Mouse (Mus musculus) MEL (cell line): ENCODE data around the gene Cyp2a22. TPM values are rescaled to one million over a fixed set of nuclear protein-coding genes. Genes with fewer than 3 reads are reported as not detected.
"Not testable (repeated sequence)": the region's sequence is repeated elsewhere in the genome, so short reads cannot be mapped to it uniquely, and the experiment has no call there.

Experiments
- DNase-seq: peaks from one replicate; pipeline ENCODE4 v3.0.0; 2011; ENCODE audit warnings: low read depth, low spot score
- H3K27ac ChIP-seq: 2 replicates; pipeline ENCODE4 v1.5.1; 2012; ENCODE audit warnings: low read depth, mild to moderate bottlenecking, control low read depth, low read length, moderate library complexity; ENCODE audit not compliant: control insufficient read depth
- H3K27me3 ChIP-seq, 2 experiments: fragments of 150-350 bp in 1 of 2; sonication (generic) in 1 of 2; 2 replicates each; pipeline ENCODE4 v1.6.1; 2012; ENCODE audit warnings: low read length in 2 of 2, mild to moderate bottlenecking in 2 of 2, improper control_type of control experiment in 1 of 2, moderate library complexity in 1 of 2; ENCODE audit not compliant: insufficient read depth in 2 of 2, control insufficient read depth in 1 of 2
- H3K36me3 ChIP-seq, 2 experiments: 2 replicates each; pipeline ENCODE4 v1.6.1; 2012 to 2014; ENCODE audit warnings: low read length in 2 of 2, improper control_type of control experiment in 1 of 2, inconsistent platforms in 1 of 2, mild to moderate bottlenecking in 1 of 2; ENCODE audit not compliant: insufficient read depth in 2 of 2, control insufficient read depth in 1 of 2
- H3K4me1 ChIP-seq, 2 experiments: fragments of 150-350 bp in 1 of 2; sonication (generic) in 1 of 2; 2 replicates each; pipeline ENCODE4 v1.6.1; 2012; ENCODE audit warnings: low read length in 2 of 2, improper control_type of control experiment in 1 of 2, mild to moderate bottlenecking in 1 of 2; ENCODE audit not compliant: insufficient read depth in 2 of 2, control insufficient read depth in 1 of 2
- H3K4me3 ChIP-seq, 2 experiments: fragments of 150-350 bp in 1 of 2; sonication (generic) in 1 of 2; 2 replicates each; pipeline ENCODE4 v1.5.1; 2012; ENCODE audit warnings: low read depth in 2 of 2, low read length in 2 of 2, mild to moderate bottlenecking in 2 of 2, moderate library complexity in 2 of 2, control low read depth in 1 of 2, improper control_type of control experiment in 1 of 2; ENCODE audit not compliant: control insufficient read depth in 1 of 2, insufficient read depth in 1 of 2
- H3K79me2 ChIP-seq: 2 replicates; pipeline ENCODE4 v1.6.1; 2012; ENCODE audit warnings: mild to moderate bottlenecking, low read length, moderate library complexity; ENCODE audit not compliant: control insufficient read depth, poor library complexity, insufficient read depth
- H3K9ac ChIP-seq: 2 replicates; pipeline ENCODE4 v1.6.1; 2012; ENCODE audit warnings: low read depth, mild to moderate bottlenecking, control low read depth, low read length, moderate library complexity; ENCODE audit not compliant: control insufficient read depth, poor library complexity, severe bottlenecking
- H3K9me3 ChIP-seq: fragments of 150-350 bp; sonication (generic); replicated peaks from 2 replicates; pipeline ENCODE4 v1.6.1; 2012; ENCODE audit warnings: mild to moderate bottlenecking, low read length, improper control_type of control experiment, moderate library complexity; ENCODE audit not compliant: insufficient read depth
- POLR2AphosphoS5 ChIP-seq: IDR thresholded peaks from 2 replicates; pipeline ENCODE4 v1.6.1; 2012; ENCODE audit warnings: low read depth, borderline replicate concordance, mild to moderate bottlenecking, inconsistent platforms, low read length, moderate library complexity, mixed read lengths
- polyA plus RNA-seq, 2 experiments: library from polyadenylated mRNA; stranded (reverse) in 1 of 2; unstranded in 1 of 2; fragments of >175 nt in 1 of 2; fragments of >200 nt in 1 of 2; gene quantifications; 2 replicates each; pipeline versions ENCODE4 v1.2.1 to v1.2.4; 2012; ENCODE audit warnings: low replicate concordance in 2 of 2, low read depth in 1 of 2; ENCODE audit not compliant: insufficient read length in 2 of 2, insufficient read depth in 1 of 2, missing spikeins in 1 of 2
- total RNA-seq: library from RNA; depleted of rRNA; stranded (reverse); fragments of 300-350 nt; gene quantifications from 2 replicates; pipeline ENCODE4 v1.2.3, GENCODE M21; 2012

The Cyp2a22 gene
- total and polyA plus RNA-seq, 3 experiments = not detected

DNA sequence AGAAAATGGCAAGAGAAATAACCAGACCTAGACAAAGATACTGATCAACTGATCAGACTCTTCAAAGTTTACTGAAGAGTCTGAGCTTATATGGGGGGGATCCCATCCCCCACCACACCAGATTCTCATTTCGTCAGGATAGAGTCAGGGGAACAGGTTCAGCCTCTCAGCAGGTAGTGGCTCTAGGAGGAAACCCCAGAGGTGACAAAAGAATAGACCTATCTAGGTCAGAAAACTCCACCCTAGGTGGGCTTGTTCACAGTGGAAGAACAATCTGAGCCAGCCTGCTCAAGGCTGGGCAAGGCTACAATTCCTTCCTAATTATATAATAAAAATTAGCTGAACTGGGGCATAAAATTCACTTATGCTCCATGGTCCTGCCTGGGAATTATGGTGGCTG, 43.4 kb upstream of the Cyp2a22 start:
- H3K9ac ChIP-seq = no peak overlapping the region
- no peaks in the 10 kb centered on the region for H3K79me2 ChIP-seq
- no peaks in the 10 kb centered on the region for H3K4me1 ChIP-seq
- no peaks in the 10 kb centered on the region for H3K36me3 ChIP-seq
- no peaks in the 10 kb centered on the region for H3K27me3 ChIP-seq
- H3K4me3 ChIP-seq = no peak overlapping the region
- no peak for DNase-seq
- no peak overlapping the region for H3K27ac ChIP-seq
- H3K9me3 ChIP-seq = no peaks in the 10 kb centered on the region
- no peak for TF ChIP-seq POLR2AphosphoS5

DNA sequence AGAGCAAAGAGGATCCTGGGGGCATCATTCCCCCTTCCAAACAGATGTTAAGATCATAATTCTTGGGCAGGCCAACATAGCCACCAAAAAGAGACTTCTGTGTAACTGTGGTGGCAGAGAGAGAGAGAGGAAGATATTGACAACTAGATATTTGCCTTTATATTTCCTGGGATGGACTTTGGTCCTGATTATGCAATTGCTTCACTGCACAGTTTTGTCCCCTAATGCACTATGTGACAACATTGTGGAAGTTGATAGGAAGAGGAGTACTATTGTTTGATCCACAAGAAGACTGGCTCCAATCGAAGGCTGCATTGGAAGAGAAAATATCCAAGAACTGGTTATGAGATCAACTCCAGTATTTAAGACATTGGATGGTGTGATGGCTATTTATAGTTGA, 42.8 kb upstream of the Cyp2a22 start:
- not testable (repeated sequence) for DNase-seq, H3K79me2 ChIP-seq, H3K4me3 ChIP-seq, H3K9me3 ChIP-seq, H3K4me1 ChIP-seq, H3K27me3 ChIP-seq, H3K36me3 ChIP-seq, H3K9ac ChIP-seq, H3K27ac ChIP-seq

DNA sequence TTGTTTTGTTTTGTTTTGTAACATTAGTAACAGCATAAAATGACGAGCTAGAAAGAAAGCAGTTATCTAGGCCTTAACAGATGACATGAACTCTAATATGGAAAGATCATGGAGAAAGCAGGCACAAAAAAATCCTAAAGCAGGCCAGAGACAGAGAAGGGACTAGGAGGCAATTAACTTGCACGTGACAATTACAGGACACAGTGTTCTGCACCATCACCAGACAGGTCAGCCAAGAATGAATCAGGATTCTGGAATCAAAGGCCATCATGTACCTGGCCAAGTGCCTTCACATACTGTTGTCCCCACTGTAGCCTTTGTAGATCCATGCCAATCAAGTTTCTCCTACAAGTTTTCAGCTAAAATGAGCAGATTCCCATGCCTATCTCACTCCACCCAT, 42.3 kb upstream of the Cyp2a22 start:
- DNase-seq, H3K27me3 ChIP-seq, H3K27ac ChIP-seq, H3K4me1 ChIP-seq, H3K36me3 ChIP-seq, H3K4me3 ChIP-seq, H3K79me2 ChIP-seq, H3K9me3 ChIP-seq, H3K9ac ChIP-seq: not testable (repeated sequence)

DNA sequence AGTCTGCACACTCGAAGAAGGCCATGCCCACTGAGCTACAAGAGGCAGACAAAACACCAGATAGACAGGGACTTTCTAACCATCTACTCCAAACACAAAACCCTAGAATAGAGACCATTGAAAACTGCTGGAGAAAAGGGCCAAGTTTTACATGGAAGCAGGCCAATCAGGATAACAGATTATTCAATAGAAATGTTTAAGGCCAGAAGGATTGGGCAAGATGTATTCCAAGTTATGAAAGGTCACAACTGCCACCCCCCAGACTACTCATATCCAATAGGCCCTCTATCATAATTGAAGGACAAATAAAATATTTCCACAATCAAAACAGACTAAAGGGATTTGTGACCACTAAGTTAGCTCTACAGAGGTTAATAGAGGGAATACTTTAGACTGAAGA, 23.2 kb upstream of the Cyp2a22 start:
- not testable (repeated sequence) for H3K9me3 ChIP-seq, H3K4me1 ChIP-seq, H3K27me3 ChIP-seq, H3K4me3 ChIP-seq, DNase-seq, H3K9ac ChIP-seq, H3K27ac ChIP-seq, H3K36me3 ChIP-seq, H3K79me2 ChIP-seq

DNA sequence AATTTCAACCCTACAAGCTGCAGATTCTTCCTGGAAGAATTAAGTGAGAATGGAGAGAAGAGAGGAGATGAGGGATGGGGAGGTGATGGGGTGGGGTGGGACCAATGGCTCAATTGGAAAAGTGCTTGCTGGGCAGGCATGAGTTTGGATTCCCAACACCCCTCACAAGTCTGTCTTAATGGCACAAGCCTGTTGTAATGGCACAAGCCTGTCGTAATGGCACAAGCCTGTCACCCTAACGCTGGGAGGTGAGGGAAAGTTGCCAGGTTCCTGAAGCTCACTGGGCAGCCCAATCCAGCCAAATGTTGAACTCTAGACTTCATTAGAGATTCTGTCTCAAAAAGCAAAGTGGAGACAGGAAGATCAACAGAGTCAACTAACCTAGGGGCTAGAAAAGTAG, 14.1 kb upstream of the Cyp2a22 start:
- H3K9me3 ChIP-seq, H3K36me3 ChIP-seq, H3K79me2 ChIP-seq, DNase-seq, H3K4me1 ChIP-seq, H3K27me3 ChIP-seq, H3K27ac ChIP-seq, H3K9ac ChIP-seq, H3K4me3 ChIP-seq: not testable (repeated sequence)

DNA sequence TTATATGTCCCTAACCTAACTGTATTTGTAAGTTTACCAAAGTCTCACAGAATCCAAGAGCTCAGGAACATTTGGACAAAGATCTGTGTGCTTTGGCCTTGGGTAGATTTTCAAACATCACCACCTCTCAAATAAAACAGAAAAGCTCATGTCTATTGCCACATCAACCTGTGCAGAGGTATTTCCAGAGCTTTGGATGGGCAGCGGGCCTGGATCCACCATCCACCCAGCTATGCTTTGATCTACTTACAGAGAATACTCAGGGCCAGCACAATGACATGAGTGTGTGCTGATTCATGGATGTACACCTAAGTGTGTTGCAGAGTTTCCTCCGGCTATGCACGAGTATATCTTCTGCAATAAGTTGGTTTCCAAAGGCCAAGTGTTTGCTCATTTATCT, 13.5 kb upstream of the Cyp2a22 start:
- not testable (repeated sequence) for H3K79me2 ChIP-seq, H3K27ac ChIP-seq, H3K36me3 ChIP-seq, H3K4me1 ChIP-seq, H3K9ac ChIP-seq, H3K9me3 ChIP-seq, H3K4me3 ChIP-seq, H3K27me3 ChIP-seq, DNase-seq

DNA sequence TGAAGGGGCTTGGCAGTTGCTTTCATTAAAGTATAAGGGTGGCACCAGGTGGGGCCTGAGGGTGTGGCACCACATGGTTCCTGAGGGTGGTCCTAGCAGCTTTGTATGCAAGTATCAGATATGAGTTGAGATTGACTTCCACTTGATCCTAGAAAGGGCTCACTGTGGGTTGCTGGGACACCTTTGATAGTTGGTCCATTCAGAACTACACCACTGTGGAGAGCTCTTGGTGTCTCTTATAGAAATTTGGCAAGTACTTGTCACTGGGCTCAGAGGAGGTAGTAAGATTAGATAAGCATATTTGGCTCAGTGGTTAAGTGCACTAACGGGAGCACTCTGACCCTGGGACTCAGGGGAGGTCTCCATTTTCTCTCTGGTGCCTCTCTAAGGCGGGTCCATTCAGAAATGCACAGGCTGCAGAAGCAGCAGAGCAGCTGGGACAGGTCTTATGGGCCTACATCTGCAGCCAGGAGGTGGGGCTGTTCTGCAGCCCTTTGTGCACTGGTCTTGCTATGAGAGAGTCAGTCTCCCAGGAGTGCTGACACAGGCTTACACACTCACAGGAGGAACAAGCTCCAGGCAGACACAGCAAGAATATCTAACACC, 2.2 kb upstream of the Cyp2a22 start:
- H3K36me3 ChIP-seq, H3K27ac ChIP-seq, H3K4me3 ChIP-seq, DNase-seq, H3K4me1 ChIP-seq, H3K79me2 ChIP-seq, H3K27me3 ChIP-seq, H3K9ac ChIP-seq, H3K9me3 ChIP-seq: not testable (repeated sequence)
